Mouse (Mus musculus): ENCODE results near the gene Serf1. TPM values are rescaled to one million over a fixed set of nuclear protein-coding genes. Genes with fewer than 3 reads are reported as not detected.
A peak's percentile ranks its signal among the peaks of the same experiment; 100 is the strongest.

The Serf1 gene
- polyA plus RNA-seq (2014; fragmentation: Nextera tagmentation; extraction: Ambion mirVana) = 118 and 128 TPM in 2 replicates

DNA sequence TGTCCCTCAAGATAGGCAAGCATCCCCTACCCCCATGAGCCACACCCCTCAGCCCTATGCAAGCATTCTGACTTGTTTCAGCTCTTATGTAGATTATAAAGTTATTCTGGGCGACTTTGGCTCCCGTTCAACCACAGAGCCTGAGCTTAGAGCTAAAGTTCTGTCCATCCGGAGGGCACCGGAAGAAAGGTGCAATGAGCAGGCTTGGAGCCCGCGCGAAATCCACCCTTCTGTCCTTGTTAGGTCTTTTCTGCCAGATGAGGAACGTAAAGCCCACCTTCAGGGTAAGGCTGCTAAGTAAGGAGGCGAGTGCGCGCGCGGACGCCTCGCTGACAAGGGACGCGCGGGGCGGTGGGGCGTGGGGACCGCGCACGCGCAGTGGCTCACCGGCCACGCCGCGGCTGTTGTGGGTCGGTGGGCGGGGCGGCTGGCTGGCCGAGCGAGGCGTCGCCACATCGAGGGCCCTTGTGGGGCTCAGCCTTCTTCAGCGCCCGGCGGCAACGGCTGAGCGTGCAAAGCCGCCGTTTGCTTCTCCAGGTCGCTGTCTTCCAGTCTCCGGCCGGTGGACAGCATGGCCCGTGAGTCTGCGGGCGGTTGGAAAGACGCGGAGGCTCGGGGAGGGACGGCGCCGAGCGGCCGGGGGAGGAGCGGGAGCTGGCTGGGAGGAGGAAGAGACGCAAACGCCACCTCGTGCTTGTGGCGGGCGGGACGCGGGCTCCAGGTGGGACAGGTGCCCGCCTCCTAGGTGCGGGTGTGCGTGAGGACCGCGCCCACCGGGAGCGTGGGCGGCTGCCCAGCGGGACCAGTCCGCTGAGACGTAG is at the start of gene Serf1:
TSS of gene Serf1 (plus strand) at position 361 of the 821 bp plus-strand sequence.
- ATAC-seq (replicated peaks; ENCODE audit: insufficient number of reproducible peaks, low FRiP score, low TSS enrichment) = peak; percentile 58
- Histone ChIP-seq H3K9me3 (replicated peaks; ENCODE audit: control insufficient read depth, low read length) (no peaks in the 10 kb centered on the region), H3K4me3 (ENCODE audit: low read depth, low read length) (peak within 1 kb of the TSS; percentile 79), H3K4me1 (ENCODE audit: control insufficient read depth, insufficient read depth, low read length) (peaks cover 2% of the 10 kb centered on the region; the same call in 1 of the 2 replicates), H3K27ac (ENCODE audit: low read depth, low read length) (0 out of 2 replicates have a peak within 1 kb of the TSS, but pooled peaks have one; percentile 29), H3K9ac (ENCODE audit: low read depth, low read length) (peak within 1 kb of the TSS; percentile 79), H3K4me2 (peak within 1 kb of the TSS; percentile 95), H3K36me3 (ENCODE audit: control insufficient read depth, insufficient read depth, low read length) (no peaks in the 10 kb centered on the region), H3K27me3 (ENCODE audit: control insufficient read depth, insufficient read depth, low read length) (no peaks in the 10 kb centered on the region)
- under 1% methylated on average over 75 of the region's 76 CpGs for WGBS (ENCODE audit: insufficient replicate concordance)

DNA sequence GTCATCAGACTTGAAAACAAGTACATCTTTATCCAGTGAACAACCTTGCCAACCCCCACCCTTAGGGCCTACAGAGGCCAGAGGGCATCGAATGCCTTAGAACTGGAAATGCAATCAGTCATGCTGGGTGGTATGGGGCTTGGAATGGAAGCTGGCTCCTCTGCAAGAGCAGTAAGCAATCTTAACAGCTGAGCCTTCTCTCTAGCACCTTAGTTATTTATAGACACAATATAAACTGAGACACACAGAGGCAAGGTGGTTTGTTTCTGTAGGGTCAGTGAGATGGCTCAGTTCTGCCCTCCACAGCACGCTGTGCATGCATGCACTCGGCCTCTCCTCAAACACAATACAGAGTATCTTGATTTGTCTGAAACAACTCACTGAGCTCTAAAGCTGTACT is 43.9 kb upstream of the Serf1 start:
- H3K4me2 ChIP-seq = no peak overlapping the region
- WGBS (ENCODE audit: insufficient replicate concordance) = 71% methylated on average over 3 of the region's 3 CpGs
- H3K27ac ChIP-seq (ENCODE audit: low read depth, low read length) = no peak overlapping the region

GRCm38 (mm10) chr13:100067821-100068220 is 40.0 kb upstream of the Serf1 start:
- Histone ChIP-seq H3K36me3 (ENCODE audit: control insufficient read depth, insufficient read depth, low read length) (peaks cover 19% of the 10 kb centered on the region), H3K27ac (ENCODE audit: low read depth, low read length) (no peak overlapping the region), H3K4me1 (ENCODE audit: control insufficient read depth, insufficient read depth, low read length) (no peaks in the 10 kb centered on the region), H3K9ac (ENCODE audit: low read depth, low read length) (no peak overlapping the region), H3K4me3 (ENCODE audit: low read depth, low read length) (no peak overlapping the region), H3K4me2 (no peak overlapping the region), H3K9me3 (replicated peaks; ENCODE audit: control insufficient read depth, low read length) (no peaks in the 10 kb centered on the region), H3K27me3 (ENCODE audit: control insufficient read depth, insufficient read depth, low read length) (no peaks in the 10 kb centered on the region)
- no peak for ATAC-seq (replicated peaks; ENCODE audit: insufficient number of reproducible peaks, low FRiP score, low TSS enrichment)
- 77% methylated on average over 6 of the region's 6 CpGs for WGBS (ENCODE audit: insufficient replicate concordance)

More for the DNA sequence above, 43.9 kb upstream of the Serf1 start:
- no peak for ATAC-seq (replicated peaks; ENCODE audit: insufficient number of reproducible peaks, low FRiP score, low TSS enrichment)
- Histone ChIP-seq H3K36me3 (ENCODE audit: control insufficient read depth, insufficient read depth, low read length) (peaks cover 28% of the 10 kb centered on the region), H3K9me3 (replicated peaks; ENCODE audit: control insufficient read depth, low read length) (no peaks in the 10 kb centered on the region), H3K4me1 (ENCODE audit: control insufficient read depth, insufficient read depth, low read length) (no peaks in the 10 kb centered on the region), H3K9ac (ENCODE audit: low read depth, low read length) (no peak overlapping the region), H3K27me3 (ENCODE audit: control insufficient read depth, insufficient read depth, low read length) (no peaks in the 10 kb centered on the region), H3K4me3 (ENCODE audit: low read depth, low read length) (no peak overlapping the region)

DNA sequence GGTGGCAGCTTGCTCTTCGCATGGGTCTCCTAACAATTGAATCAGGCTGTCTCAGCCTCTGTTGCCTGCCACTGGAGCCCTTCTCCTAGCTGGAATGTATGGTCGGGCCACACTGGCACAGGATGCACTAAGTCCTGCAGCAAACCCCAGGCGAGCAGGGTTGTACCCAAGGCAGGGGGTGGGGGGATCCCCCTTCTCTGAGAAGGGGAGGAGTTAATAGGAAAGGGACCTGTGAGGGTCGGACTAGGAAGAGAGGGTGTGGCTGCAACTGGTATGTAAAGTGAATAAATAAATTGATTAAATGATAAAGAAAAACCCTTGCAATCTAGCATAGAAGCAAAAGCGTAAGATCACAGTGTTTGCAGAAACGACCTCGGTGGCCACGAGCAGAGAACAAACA is 36.3 kb upstream of the Serf1 start:
- no peak overlapping the region for H3K27ac ChIP-seq (ENCODE audit: low read depth, low read length)
- no peaks in the 10 kb centered on the region for H3K4me1 ChIP-seq (ENCODE audit: control insufficient read depth, insufficient read depth, low read length)
- WGBS (ENCODE audit: insufficient replicate concordance) = 88% methylated on average over 8 of the region's 8 CpGs
- ATAC-seq (replicated peaks; ENCODE audit: insufficient number of reproducible peaks, low FRiP score, low TSS enrichment) = no peak
- H3K4me3 ChIP-seq (ENCODE audit: low read depth, low read length) = no peak overlapping the region
- no peaks in the 10 kb centered on the region for H3K9me3 ChIP-seq (replicated peaks; ENCODE audit: control insufficient read depth, low read length)
- no peak overlapping the region for H3K4me2 ChIP-seq
- no peaks in the 10 kb centered on the region for H3K27me3 ChIP-seq (ENCODE audit: control insufficient read depth, insufficient read depth, low read length)
- H3K9ac ChIP-seq (ENCODE audit: low read depth, low read length) = no peak overlapping the region
- H3K36me3 ChIP-seq (ENCODE audit: control insufficient read depth, insufficient read depth, low read length) = peaks cover 15% of the 10 kb centered on the region

- WGBS (ENCODE audit: insufficient replicate concordance) = 87% methylated on average over 6 of the region's 6 CpGs
- Histone ChIP-seq H3K9ac (ENCODE audit: low read depth, low read length) (no peak overlapping the region), H3K27me3 (ENCODE audit: control insufficient read depth, insufficient read depth, low read length) (no peaks in the 10 kb centered on the region), H3K36me3 (ENCODE audit: control insufficient read depth, insufficient read depth, low read length) (peaks cover 29% of the 10 kb centered on the region), H3K4me3 (ENCODE audit: low read depth, low read length) (no peak overlapping the region), H3K9me3 (replicated peaks; ENCODE audit: control insufficient read depth, low read length) (no peaks in the 10 kb centered on the region), H3K27ac (ENCODE audit: low read depth, low read length) (no peak overlapping the region), H3K4me1 (ENCODE audit: control insufficient read depth, insufficient read depth, low read length) (peaks cover 13% of the 10 kb centered on the region), H3K4me2 (no peak overlapping the region)
- no peak for ATAC-seq (replicated peaks; ENCODE audit: insufficient number of reproducible peaks, low FRiP score, low TSS enrichment)
Measured at GRCm38 (mm10) chr13:100098808-100099207, 9.0 kb upstream of the Serf1 start.

- WGBS (ENCODE audit: insufficient replicate concordance) = 5% methylated on average over 15 of the region's 15 CpGs
- Histone ChIP-seq H3K4me3 (ENCODE audit: low read depth, low read length) (peak overlapping the region; percentile 77), H3K4me1 (ENCODE audit: control insufficient read depth, insufficient read depth, low read length) (peaks cover 13% of the 10 kb centered on the region), H3K27ac (ENCODE audit: low read depth, low read length) (peak overlapping the region; percentile 88), H3K36me3 (ENCODE audit: control insufficient read depth, insufficient read depth, low read length) (no peaks in the 10 kb centered on the region), H3K4me2 (peak overlapping the region; percentile 80), H3K9me3 (replicated peaks; ENCODE audit: control insufficient read depth, low read length) (no peaks in the 10 kb centered on the region), H3K27me3 (ENCODE audit: control insufficient read depth, insufficient read depth, low read length) (no peaks in the 10 kb centered on the region), H3K9ac (ENCODE audit: low read depth, low read length) (peak overlapping the region; percentile 83)
- no peak for ATAC-seq (replicated peaks; ENCODE audit: insufficient number of reproducible peaks, low FRiP score, low TSS enrichment)
Measured at GRCm38 (mm10) chr13:100103052-100103658, 4.7 kb upstream of the Serf1 start.

DNA sequence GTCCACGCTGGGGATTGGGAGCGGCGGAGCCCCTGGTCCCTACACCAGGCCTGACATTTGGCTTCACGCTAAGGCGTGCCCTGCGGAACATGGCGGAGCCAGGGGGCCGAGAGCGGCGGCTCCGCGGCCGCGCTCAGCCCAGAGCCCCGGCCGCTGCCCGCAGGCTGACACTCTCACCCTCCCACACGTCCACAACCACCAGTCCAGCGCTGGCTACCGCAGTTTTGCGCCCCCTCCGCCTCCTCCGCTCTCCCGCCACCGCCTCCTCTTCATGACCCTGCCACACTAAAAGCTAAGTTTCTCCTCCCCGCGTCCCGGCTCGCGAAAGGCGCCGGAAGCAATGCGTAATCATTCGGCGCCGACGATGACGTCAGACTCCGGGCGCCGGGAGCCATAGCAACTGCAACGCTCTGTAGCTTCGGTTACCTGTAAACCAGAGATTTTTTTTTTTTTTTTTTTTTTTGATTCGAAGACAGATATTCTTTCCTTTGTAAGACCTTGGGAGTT is 4.0 kb upstream of the Serf1 start, which contains the start of gene Bdp1:
TSS of gene Bdp1 (minus strand) at position 323 of the 507 bp plus-strand sequence.
- under 1% methylated on average over 40 of the region's 44 CpGs for WGBS (ENCODE audit: insufficient replicate concordance)
- no peaks in the 10 kb centered on the region for H3K9me3 ChIP-seq (replicated peaks; ENCODE audit: control insufficient read depth, low read length)
- ATAC-seq (replicated peaks; ENCODE audit: insufficient number of reproducible peaks, low FRiP score, low TSS enrichment) = peak; percentile 74

GRCm38 (mm10) chr13:100112218-100112972 is 4.6 kb downstream of the Serf1 start:
- H3K4me1 ChIP-seq (ENCODE audit: control insufficient read depth, insufficient read depth, low read length) = no peaks in the 10 kb centered on the region
- H3K4me3 ChIP-seq (ENCODE audit: low read depth, low read length) = no peak overlapping the region
- H3K9me3 ChIP-seq (replicated peaks; ENCODE audit: control insufficient read depth, low read length) = no peaks in the 10 kb centered on the region
- H3K27ac ChIP-seq (ENCODE audit: low read depth, low read length) = no peak overlapping the region
- H3K9ac ChIP-seq (ENCODE audit: low read depth, low read length) = no peak overlapping the region
- H3K27me3 ChIP-seq (ENCODE audit: control insufficient read depth, insufficient read depth, low read length) = no peaks in the 10 kb centered on the region
- H3K4me2 ChIP-seq = no peak overlapping the region
- WGBS (ENCODE audit: insufficient replicate concordance) = 44% methylated on average over 5 of the region's 5 CpGs
- H3K36me3 ChIP-seq (ENCODE audit: control insufficient read depth, insufficient read depth, low read length) = no peaks in the 10 kb centered on the region
- no peak for ATAC-seq (replicated peaks; ENCODE audit: insufficient number of reproducible peaks, low FRiP score, low TSS enrichment)

More for the DNA sequence above, 4.0 kb upstream of the Serf1 start, which contains the start of gene Bdp1:
- Histone ChIP-seq H3K4me3 (ENCODE audit: low read depth, low read length) (peak within 1 kb of the TSS; percentile 77), H3K4me2 (peak within 1 kb of the TSS; percentile 80), H3K4me1 (ENCODE audit: control insufficient read depth, insufficient read depth, low read length) (peaks cover 13% of the 10 kb centered on the region), H3K9ac (ENCODE audit: low read depth, low read length) (peak within 1 kb of the TSS; percentile 83), H3K36me3 (ENCODE audit: control insufficient read depth, insufficient read depth, low read length) (no peaks in the 10 kb centered on the region), H3K27ac (ENCODE audit: low read depth, low read length) (peak within 1 kb of the TSS; percentile 88), H3K27me3 (ENCODE audit: control insufficient read depth, insufficient read depth, low read length) (no peaks in the 10 kb centered on the region)
